Mouse (Mus musculus) gastrocnemius, adult 8-10 months (tissue): ENCODE results near the gene Ankrd34c. TPM values are rescaled to one million over a fixed set of nuclear protein-coding genes. Genes with fewer than 3 reads are reported as not detected.

Experiments used
- DNase-seq, 2 experiments: peaks; one replicate each; pipeline ENCODE4 v3.0.0; 2022; ENCODE audit warnings: low spot score in 2 of 2
- total RNA-seq, 4 experiments: library from RNA; stranded (reverse); gene quantifications; 2 replicates each; pipeline ENCODE4 v1.2.4; 2022

Ankrd34c gene
- total RNA-seq, 4 experiments from 2014 or later = not detected

DNA sequence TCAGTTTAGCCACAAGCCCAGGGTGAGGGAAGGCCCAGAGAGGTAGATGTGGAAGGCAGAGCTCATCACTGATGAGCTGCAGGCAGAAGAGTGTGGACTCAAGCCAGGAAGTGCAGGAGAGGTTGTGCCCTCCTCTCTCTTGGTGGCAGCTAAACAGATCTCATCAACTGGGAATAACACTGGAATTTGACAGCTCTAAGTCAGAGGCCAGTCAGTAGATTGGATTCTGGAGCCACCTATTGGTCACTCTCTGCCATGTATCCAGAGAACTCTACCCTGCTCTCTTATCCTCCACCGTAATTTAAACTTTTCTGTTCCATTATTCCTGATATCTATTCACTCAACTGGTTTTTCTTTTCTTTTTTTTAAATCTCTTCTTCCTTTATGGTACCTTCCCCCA lies 59.3 kb downstream of the Ankrd34c start:
- DNase-seq = no peak

Other genes starting within 250 kb of the Ankrd34c start
- gene Minar1, start 115.3 kb downstream of the Ankrd34c start, total RNA-seq = not detected
- gene Tmed3, start 33.4 kb downstream of the Ankrd34c start, total RNA-seq = 10 to 100 TPM; 11.8 to 14.8 (median 13.9) TPM
- gene Rasgrf1, start 171.4 kb upstream of the Ankrd34c start, total RNA-seq = under 1 TPM in 3 of 4 experiments, not detected in 1; 0.07 to 0.19 (median 0.11) TPM